Mouse (Mus musculus): ENCODE results near the gene Cfb. TPM values are rescaled to one million over a fixed set of nuclear protein-coding genes. Genes with fewer than 3 reads are reported as not detected.
A peak's percentile ranks its signal among the peaks of the same experiment; 100 is the strongest.

Gene Cfb
- polyA plus RNA-seq, 1 experiment from 2014 or later, result 1.2 TPM

DNA sequence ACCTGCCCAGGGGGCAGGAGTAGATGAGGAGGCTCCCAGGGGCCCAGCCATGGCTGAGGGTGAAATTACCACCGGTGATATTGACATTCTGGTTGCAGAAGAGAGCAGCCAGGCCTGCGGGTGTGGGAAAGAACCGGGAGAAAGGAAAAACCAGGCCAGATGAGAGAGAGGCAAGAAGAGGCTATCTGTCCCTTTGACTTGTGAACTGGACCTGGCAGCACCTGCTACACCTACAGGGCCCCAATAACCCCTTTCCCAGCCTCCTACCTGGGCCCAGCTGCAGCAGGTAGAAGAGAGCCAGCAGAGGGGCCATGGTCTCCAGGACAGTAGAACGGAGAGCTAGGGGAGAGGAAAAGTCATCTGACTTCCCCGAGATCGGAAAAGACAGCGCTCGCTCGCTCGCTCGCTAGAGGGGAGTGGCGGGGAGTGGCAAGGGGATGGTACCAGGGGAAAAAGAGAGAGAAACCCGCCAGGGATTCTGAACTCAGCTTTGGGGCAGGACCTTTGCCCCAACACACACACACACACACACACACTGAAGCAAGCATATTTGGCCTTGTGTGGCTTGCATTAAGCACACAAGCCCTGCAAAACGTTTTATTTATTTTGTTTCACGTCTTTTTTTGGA lies 19.5 kb upstream of the Cfb start, which contains the start of gene Gm20547:
Gm20547 (minus strand) TSS at position 360 of the 628 bp plus-strand sequence.
- H3K36me3 ChIP-seq (replicated peaks; ENCODE audit: control insufficient read depth, insufficient read depth, low read depth, low read length), result no peaks in the 10 kb centered on the region
- peaks cover 6% of the 10 kb centered on the region for H3K4me1 ChIP-seq (ENCODE audit: control insufficient read depth, insufficient read depth, low read length)
- no peaks in the 10 kb centered on the region for H3K27me3 ChIP-seq (ENCODE audit: control insufficient read depth, insufficient read depth, low read length)
- H3K9me3 ChIP-seq (replicated peaks; ENCODE audit: control insufficient read depth, low read length), result no peaks in the 10 kb centered on the region
- DNase-seq (ENCODE audit: low spot score) (no peak), ATAC-seq (replicated peaks; ENCODE audit: insufficient number of reproducible peaks, low FRiP score, low TSS enrichment, low read depth) (no peak)
- 5% methylated on average over 15 of the region's 15 CpGs for WGBS
- no peak within 1 kb of the TSS for H3K27ac ChIP-seq (replicated peaks; ENCODE audit: low read depth, low read length)
- peak within 1 kb of the TSS; percentile 18; the same call in 1 of the 2 replicates for H3K9ac ChIP-seq (replicated peaks; ENCODE audit: low read length)
- no peak within 1 kb of the TSS; the same call in 1 of the 2 replicates for H3K4me2 ChIP-seq (ENCODE audit: low read depth, low read length)
- no peak within 1 kb of the TSS for H3K4me3 ChIP-seq (ENCODE audit: low read depth, low read length)

DNA sequence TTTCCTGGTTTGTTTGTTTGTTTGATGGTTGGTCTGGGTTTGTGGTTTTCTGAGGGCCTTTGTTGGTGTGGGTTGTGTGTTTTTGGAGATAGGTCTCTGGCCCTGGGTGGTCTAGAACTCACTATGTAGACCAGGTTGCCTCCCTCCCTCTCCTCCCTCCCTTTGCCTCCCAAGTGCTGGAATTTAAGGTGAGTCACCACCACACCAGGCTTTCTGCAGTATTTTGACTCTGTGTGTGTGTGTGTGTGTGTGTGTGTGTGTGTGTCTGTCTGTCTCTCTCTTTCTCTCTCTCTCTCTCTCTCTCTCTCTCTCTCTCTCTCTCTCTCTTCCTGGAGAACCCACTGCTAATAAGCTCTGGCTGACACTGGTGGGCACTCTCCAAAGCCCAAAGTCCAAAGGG lies 18.8 kb upstream of the Cfb start:
- H3K9me3 ChIP-seq (replicated peaks; ENCODE audit: control insufficient read depth, low read length), result no peaks in the 10 kb centered on the region
- H3K27ac ChIP-seq (replicated peaks; ENCODE audit: low read depth, low read length), result no peak overlapping the region
- no peak for DNase-seq (ENCODE audit: low spot score)
- H3K4me1 ChIP-seq (ENCODE audit: control insufficient read depth, insufficient read depth, low read length), result peaks cover 6% of the 10 kb centered on the region
- H3K9ac ChIP-seq (replicated peaks; ENCODE audit: low read length), result no peak overlapping the region
- H3K4me2 ChIP-seq (ENCODE audit: low read depth, low read length), result no peak overlapping the region
- H3K27me3 ChIP-seq (ENCODE audit: control insufficient read depth, insufficient read depth, low read length), result no peaks in the 10 kb centered on the region
- no peaks in the 10 kb centered on the region for H3K36me3 ChIP-seq (replicated peaks; ENCODE audit: control insufficient read depth, insufficient read depth, low read depth, low read length)
- H3K4me3 ChIP-seq (ENCODE audit: low read depth, low read length), result no peak overlapping the region
- ATAC-seq (replicated peaks; ENCODE audit: insufficient number of reproducible peaks, low FRiP score, low TSS enrichment, low read depth), result no peak

DNA sequence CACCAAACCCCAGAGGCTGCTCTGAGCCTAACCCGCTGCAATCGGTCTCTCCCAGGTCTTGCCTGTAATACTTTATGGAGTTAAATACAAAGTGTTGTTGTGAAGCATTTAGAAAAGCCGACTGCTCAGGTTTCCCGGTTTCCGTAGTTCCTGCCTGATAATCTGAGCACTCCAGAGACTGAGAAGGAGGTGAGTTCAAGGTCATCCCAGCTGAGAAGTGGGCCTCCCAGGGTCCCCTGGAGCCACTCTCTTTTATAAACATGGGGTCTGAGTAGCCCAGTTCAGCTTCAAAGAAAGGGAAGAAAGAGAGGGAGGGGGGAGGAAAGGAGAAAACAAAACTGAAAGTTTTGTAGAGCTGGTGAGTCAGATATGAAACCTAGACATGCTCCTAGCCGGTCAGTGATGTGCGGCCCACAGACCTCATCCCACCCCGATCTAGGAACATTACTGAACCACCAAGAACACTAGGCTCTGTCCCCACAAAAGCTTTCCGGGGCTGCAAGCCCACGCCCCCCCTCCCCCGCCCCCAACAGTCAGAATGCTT lies 17.1 kb upstream of the Cfb start, which contains the start of gene Zbtb12:
Zbtb12 (plus strand) TSS at position 148 of the 544 bp plus-strand sequence.
- DNase-seq (ENCODE audit: low spot score) (peak; percentile 46), ATAC-seq (replicated peaks; ENCODE audit: insufficient number of reproducible peaks, low FRiP score, low TSS enrichment, low read depth) (0 out of 2 replicates have a peak, but pooled peaks have one; percentile 31)
- no peaks in the 10 kb centered on the region for H3K36me3 ChIP-seq (replicated peaks; ENCODE audit: control insufficient read depth, insufficient read depth, low read depth, low read length)
- H3K9me3 ChIP-seq (replicated peaks; ENCODE audit: control insufficient read depth, low read length), result no peaks in the 10 kb centered on the region
- H3K4me2 ChIP-seq (ENCODE audit: low read depth, low read length), result no peak within 1 kb of the TSS
- H3K9ac ChIP-seq (replicated peaks; ENCODE audit: low read length), result no peak within 1 kb of the TSS
- no peak within 1 kb of the TSS for H3K27ac ChIP-seq (replicated peaks; ENCODE audit: low read depth, low read length)
- no peak within 1 kb of the TSS for H3K4me3 ChIP-seq (ENCODE audit: low read depth, low read length)
- H3K27me3 ChIP-seq (ENCODE audit: control insufficient read depth, insufficient read depth, low read length), result no peaks in the 10 kb centered on the region
- H3K4me1 ChIP-seq (ENCODE audit: control insufficient read depth, insufficient read depth, low read length), result peaks cover 6% of the 10 kb centered on the region
- 46% methylated on average over 11 of the region's 11 CpGs for WGBS

DNA sequence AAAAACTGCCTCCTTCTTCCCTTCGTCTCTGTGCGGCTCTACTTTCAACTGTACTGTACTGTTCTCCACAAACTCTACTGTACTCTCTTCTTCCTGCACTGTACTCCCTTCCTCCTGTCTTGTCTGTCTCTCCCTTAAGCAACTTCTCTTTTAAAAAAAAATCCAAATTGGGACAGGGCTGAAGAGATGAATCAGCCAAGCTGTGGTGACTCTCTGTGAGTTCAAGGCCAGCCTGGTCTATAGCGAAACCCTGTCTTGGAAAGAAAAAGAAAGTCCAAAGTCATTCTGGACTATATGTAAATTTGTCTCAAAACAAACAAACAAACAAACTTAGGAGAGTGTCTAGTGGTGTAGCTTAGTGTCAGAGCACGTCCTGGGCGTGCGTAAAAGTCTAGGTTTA lies 12.0 kb upstream of the Cfb start:
- no peaks in the 10 kb centered on the region for H3K27me3 ChIP-seq (ENCODE audit: control insufficient read depth, insufficient read depth, low read length)
- H3K36me3 ChIP-seq (replicated peaks; ENCODE audit: control insufficient read depth, insufficient read depth, low read depth, low read length), result no peaks in the 10 kb centered on the region
- H3K9ac ChIP-seq (replicated peaks; ENCODE audit: low read length), result no peak overlapping the region
- H3K4me1 ChIP-seq (ENCODE audit: control insufficient read depth, insufficient read depth, low read length), result no peaks in the 10 kb centered on the region; the same call in 1 of the 2 replicates
- H3K4me2 ChIP-seq (ENCODE audit: low read depth, low read length), result no peak overlapping the region
- H3K27ac ChIP-seq (replicated peaks; ENCODE audit: low read depth, low read length), result no peak overlapping the region
- H3K9me3 ChIP-seq (replicated peaks; ENCODE audit: control insufficient read depth, low read length), result no peaks in the 10 kb centered on the region
- ATAC-seq (replicated peaks; ENCODE audit: insufficient number of reproducible peaks, low FRiP score, low TSS enrichment, low read depth), result no peak
- 89% methylated on average over 6 of the region's 6 CpGs for WGBS
- no peak overlapping the region for H3K4me3 ChIP-seq (ENCODE audit: low read depth, low read length)
- DNase-seq (ENCODE audit: low spot score), result no peak

DNA sequence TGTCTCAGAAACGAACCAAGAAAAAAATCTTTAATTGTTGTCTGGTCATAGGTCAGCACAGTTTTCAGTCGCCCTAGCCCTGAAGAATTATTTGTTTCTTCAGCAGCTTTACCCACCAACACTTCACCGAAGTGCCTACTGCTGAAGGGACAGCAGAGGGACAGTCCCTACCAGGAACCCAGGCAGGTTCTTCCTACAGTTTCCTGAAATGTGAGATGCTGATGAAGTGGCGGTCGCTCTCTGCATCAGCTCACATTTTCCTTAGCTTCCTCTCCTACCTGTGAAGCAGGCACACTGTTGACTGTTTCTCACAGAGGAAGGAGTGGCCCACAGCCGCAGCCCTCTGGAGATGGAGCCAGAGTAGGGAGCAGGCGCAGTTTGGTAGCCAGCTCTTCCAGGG lies 3.7 kb upstream of the Cfb start:
- ATAC-seq (replicated peaks; ENCODE audit: insufficient number of reproducible peaks, low FRiP score, low TSS enrichment, low read depth), result no peak
- no peak for DNase-seq (ENCODE audit: low spot score)
- WGBS, result 55% methylated on average over 7 of the region's 7 CpGs
- H3K27ac ChIP-seq (replicated peaks; ENCODE audit: low read depth, low read length), result no peak overlapping the region
- no peak overlapping the region for H3K4me2 ChIP-seq (ENCODE audit: low read depth, low read length)
- H3K27me3 ChIP-seq (ENCODE audit: control insufficient read depth, insufficient read depth, low read length), result no peaks in the 10 kb centered on the region
- no peaks in the 10 kb centered on the region for H3K9me3 ChIP-seq (replicated peaks; ENCODE audit: control insufficient read depth, low read length)
- no peaks in the 10 kb centered on the region for H3K36me3 ChIP-seq (replicated peaks; ENCODE audit: control insufficient read depth, insufficient read depth, low read depth, low read length)
- H3K9ac ChIP-seq (replicated peaks; ENCODE audit: low read length), result no peak overlapping the region
- H3K4me3 ChIP-seq (ENCODE audit: low read depth, low read length), result no peak overlapping the region
- H3K4me1 ChIP-seq (ENCODE audit: control insufficient read depth, insufficient read depth, low read length), result no peaks in the 10 kb centered on the region

DNA sequence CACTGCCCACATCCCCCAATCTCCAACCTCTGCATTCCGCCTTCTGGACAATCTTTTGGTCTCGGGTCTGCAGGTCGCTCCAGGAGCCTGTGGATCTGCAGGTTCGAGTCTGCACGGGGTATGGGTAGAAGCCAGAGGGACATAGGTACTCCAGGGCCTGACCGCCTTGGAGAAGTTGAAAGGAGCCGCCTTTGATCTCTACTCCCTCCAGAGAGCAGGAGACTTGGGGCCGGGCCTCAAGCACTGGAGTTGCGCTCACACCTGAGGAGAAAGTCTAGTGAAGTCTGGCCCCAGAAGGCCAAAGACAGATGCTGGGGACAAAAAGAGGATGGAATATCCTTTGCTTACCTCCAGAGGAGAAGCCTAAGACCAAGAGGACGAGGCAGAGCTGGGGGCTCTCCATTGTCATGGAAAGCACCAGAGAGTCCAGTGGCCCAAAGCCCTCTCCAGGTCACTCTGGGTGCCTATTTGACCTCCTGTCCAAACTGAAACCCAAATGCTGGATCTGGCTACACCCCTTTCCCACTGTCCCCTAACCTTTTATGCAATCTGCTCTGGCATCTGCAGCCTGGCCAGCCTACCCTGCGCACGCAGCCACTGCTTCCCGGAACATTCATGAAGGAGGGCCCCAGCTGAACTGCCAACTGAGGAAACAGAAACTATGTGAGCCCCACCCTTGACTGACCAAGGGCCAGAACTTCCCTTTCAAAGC lies 458 bp downstream of the Cfb start:
- 69% methylated on average over 13 of the region's 13 CpGs for WGBS

DNA sequence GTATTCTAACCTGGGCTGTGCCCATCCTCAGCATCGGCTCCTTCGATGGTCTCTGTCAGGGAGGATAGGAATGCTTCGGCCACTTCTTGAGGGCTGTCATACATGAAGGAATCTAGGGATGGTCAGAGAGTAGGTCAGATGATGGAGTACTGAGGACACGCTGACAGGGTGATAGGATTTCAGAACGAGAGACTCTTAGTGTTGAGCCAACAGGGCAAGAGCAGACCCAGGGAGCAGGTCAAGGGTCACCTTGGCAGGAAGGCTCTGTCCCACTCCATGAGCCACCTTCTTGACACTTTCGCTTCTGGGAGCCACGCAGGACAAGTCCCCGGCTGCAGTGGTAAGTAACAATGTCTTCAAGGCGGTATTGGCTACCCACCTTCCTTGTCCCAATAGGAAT lies 1.8 kb downstream of the Cfb start:
- Histone ChIP-seq H3K9ac (replicated peaks; ENCODE audit: low read length) (no peak overlapping the region), H3K27ac (replicated peaks; ENCODE audit: low read depth, low read length) (no peak overlapping the region), H3K9me3 (replicated peaks; ENCODE audit: control insufficient read depth, low read length) (no peaks in the 10 kb centered on the region), H3K36me3 (replicated peaks; ENCODE audit: control insufficient read depth, insufficient read depth, low read depth, low read length) (no peaks in the 10 kb centered on the region; the same call in 1 of the 2 replicates), H3K4me2 (ENCODE audit: low read depth, low read length) (no peak overlapping the region), H3K4me1 (ENCODE audit: control insufficient read depth, insufficient read depth, low read length) (no peaks in the 10 kb centered on the region), H3K27me3 (ENCODE audit: control insufficient read depth, insufficient read depth, low read length) (no peaks in the 10 kb centered on the region), H3K4me3 (ENCODE audit: low read depth, low read length) (no peak overlapping the region)
- 82% methylated on average over 9 of the region's 9 CpGs for WGBS
- DNase-seq (ENCODE audit: low spot score), result no peak
- ATAC-seq (replicated peaks; ENCODE audit: insufficient number of reproducible peaks, low FRiP score, low TSS enrichment, low read depth), result no peak

More for the DNA sequence above, 458 bp downstream of the Cfb start:
- Histone ChIP-seq H3K9ac (replicated peaks; ENCODE audit: low read length) (no peak overlapping the region), H3K4me2 (ENCODE audit: low read depth, low read length) (no peak overlapping the region), H3K4me3 (ENCODE audit: low read depth, low read length) (no peak overlapping the region), H3K9me3 (replicated peaks; ENCODE audit: control insufficient read depth, low read length) (no peaks in the 10 kb centered on the region), H3K27me3 (ENCODE audit: control insufficient read depth, insufficient read depth, low read length) (no peaks in the 10 kb centered on the region), H3K4me1 (ENCODE audit: control insufficient read depth, insufficient read depth, low read length) (no peaks in the 10 kb centered on the region), H3K36me3 (replicated peaks; ENCODE audit: control insufficient read depth, insufficient read depth, low read depth, low read length) (no peaks in the 10 kb centered on the region), H3K27ac (replicated peaks; ENCODE audit: low read depth, low read length) (no peak overlapping the region)
- ATAC-seq (replicated peaks; ENCODE audit: insufficient number of reproducible peaks, low FRiP score, low TSS enrichment, low read depth) (no peak), DNase-seq (ENCODE audit: low spot score) (no peak)

DNA sequence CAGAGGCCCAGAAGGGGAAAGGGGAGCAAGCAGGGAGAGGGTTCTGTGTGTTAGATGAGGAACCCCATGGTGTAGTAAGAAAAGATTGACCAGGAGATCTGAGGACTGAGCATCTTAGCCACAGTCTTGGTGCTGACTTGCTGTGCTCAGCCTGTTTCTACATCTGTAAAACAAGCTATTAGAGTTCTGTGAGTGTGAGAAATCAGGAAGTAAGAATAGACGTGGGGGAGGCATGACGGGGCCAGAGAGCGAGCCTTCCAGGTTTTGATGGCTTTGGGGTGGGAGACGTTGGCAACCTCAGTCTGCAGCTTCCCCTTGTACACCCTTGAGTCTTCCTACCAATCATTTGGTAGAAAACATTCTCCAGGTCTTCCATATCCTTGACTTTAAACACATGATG lies 3.6 kb downstream of the Cfb start:
- Histone ChIP-seq H3K27ac (replicated peaks; ENCODE audit: low read depth, low read length) (no peak overlapping the region), H3K27me3 (ENCODE audit: control insufficient read depth, insufficient read depth, low read length) (no peaks in the 10 kb centered on the region), H3K9ac (replicated peaks; ENCODE audit: low read length) (no peak overlapping the region), H3K9me3 (replicated peaks; ENCODE audit: control insufficient read depth, low read length) (no peaks in the 10 kb centered on the region), H3K4me1 (ENCODE audit: control insufficient read depth, insufficient read depth, low read length) (no peaks in the 10 kb centered on the region), H3K4me3 (ENCODE audit: low read depth, low read length) (no peak overlapping the region), H3K36me3 (replicated peaks; ENCODE audit: control insufficient read depth, insufficient read depth, low read depth, low read length) (no peaks in the 10 kb centered on the region; the same call in none of the 2 replicates), H3K4me2 (ENCODE audit: low read depth, low read length) (no peak overlapping the region)
- ATAC-seq (replicated peaks; ENCODE audit: insufficient number of reproducible peaks, low FRiP score, low TSS enrichment, low read depth) (no peak), DNase-seq (ENCODE audit: low spot score) (no peak)
- WGBS, result 82% methylated on average over 4 of the region's 4 CpGs

Data from embryonic facial prominence, embryonic 11.5 days (tissue).